Mouse (Mus musculus) fat pad, adult 2 months (tissue): ENCODE measurements around the gene Ankrd2.

Experiments
- DNase-seq: peaks from one replicate; pipeline ENCODE4 v3.0.0-alpha.2; 2011; ENCODE audit warnings: low read depth, low spot score; ENCODE audit errors: extremely low read depth

The Ankrd2 gene

GRCm38 (mm10) chr19:42035456-42036248, at the start of gene Ankrd2:
Ankrd2 (plus strand) TSS chr19:42036000.
- no peak for DNase-seq

- no peak for DNase-seq
Observed at GRCm38 (mm10) chr19:41987206-41987605, 48.6 kb upstream of the Ankrd2 start.

- no peak for DNase-seq
Observed at GRCm38 (mm10) chr19:41989810-41990209, 46.0 kb upstream of the Ankrd2 start.

DNA sequence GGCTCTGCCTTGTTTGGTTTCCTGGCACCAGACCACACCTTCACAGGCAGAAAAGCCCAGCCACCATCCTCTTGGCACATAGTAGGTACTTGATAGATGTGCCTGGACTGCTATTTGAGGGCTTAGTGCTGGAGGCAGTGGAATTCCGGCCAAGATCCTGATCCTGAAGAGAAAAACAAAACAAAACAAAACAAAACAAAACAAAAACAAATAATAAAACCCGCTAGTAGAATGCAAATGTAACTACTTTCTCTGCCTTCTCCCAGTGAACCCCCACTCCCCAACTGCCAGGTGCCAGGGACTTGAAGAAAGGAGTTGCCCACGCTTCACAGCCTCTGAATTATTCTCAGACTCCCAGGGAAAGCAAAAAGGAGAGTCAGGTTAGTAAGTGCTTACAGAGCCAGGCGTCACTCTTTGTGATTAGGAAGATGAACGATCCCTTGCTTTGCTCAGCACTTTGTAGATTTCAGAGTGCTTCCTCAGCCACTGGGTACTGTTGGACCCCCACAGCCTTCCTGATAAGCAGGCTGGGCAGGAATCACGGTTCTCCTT, 43.8 kb upstream of the Ankrd2 start:
- DNase-seq: no peak

GRCm38 (mm10) chr19:41992971-41993370, 42.8 kb upstream of the Ankrd2 start:
- no peak for DNase-seq

DNA sequence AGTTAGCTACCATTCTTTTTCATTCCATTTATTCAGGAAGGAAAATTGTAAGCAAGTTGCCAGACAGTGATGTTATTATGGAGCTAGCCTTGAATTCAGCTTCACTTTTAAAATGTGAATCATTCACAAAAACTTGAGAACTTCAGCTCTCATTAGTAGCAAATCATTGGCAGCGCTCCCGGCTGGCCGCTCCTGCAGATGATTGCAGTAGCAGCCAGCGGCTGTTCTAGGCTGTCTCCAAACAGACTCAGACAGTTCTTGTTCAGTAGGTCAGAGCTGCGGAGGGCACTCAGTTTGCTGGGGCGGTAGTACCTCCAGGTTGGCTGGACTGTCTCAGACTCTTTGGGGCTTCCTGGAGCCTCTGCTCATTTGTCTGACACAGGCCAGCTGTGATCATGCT, 42.3 kb upstream of the Ankrd2 start:
- no peak for DNase-seq

GRCm38 (mm10) chr19:41994023-41994422, 41.8 kb upstream of the Ankrd2 start:
- DNase-seq: no peak

- no peak for DNase-seq
Observed at GRCm38 (mm10) chr19:41995483-41995882, 40.3 kb upstream of the Ankrd2 start.

DNA sequence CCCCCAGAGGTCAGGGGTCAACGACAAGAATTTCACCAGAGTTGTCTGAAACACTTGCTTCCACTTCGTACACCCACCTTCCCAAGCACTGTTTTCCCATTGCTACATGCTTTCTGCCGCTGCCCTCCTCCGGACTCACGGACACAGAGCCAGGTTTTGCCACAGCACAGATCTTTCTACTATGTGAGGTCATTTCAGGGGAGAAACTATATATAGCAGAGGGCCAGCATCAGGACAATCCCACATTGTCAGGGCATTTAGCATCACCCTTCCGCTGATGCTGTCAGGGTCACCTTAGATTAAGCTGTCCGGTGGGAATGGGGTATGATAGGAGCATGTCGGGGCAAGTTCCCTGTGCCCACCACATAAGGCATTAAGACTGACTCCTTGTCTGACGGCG, 38.7 kb upstream of the Ankrd2 start:
- no peak for DNase-seq

DNA sequence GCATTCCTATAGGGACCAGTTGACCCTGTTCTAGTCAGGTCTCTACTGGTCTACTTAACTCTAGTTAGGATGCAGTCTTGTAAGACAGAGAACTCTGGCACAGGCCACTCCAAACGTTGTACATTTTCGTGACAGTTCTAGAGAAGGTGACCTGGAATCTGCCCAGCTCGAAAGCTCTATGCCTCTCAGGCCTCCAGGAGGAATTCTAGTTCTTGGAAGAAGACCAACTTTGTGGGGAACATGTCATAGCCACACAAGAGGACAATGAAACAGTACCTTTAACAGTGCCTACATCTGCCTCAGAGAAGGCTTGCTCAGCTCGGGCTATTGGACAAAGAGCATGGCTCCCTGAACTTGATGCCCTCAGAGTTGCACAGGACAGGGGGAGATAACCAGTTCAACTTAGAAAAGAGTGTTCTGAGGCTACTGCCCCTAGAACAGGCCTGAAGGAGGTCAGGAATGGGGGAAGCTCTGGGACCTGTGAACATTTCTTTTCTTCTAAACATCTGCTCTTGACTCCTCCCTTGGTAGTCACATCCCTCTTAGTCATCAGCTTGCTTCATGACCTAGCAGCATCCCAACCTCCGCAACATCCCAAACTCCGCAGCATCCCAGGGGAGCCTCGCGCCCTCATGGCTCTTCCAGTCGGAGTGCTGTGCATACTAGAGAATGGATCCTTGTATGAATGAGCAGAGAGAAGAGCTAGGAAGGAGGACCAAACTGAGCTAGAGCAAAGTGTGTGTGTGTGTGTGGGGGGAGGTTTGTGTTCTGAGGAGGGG, 36.8 kb upstream of the Ankrd2 start:
- no peak for DNase-seq

DNA sequence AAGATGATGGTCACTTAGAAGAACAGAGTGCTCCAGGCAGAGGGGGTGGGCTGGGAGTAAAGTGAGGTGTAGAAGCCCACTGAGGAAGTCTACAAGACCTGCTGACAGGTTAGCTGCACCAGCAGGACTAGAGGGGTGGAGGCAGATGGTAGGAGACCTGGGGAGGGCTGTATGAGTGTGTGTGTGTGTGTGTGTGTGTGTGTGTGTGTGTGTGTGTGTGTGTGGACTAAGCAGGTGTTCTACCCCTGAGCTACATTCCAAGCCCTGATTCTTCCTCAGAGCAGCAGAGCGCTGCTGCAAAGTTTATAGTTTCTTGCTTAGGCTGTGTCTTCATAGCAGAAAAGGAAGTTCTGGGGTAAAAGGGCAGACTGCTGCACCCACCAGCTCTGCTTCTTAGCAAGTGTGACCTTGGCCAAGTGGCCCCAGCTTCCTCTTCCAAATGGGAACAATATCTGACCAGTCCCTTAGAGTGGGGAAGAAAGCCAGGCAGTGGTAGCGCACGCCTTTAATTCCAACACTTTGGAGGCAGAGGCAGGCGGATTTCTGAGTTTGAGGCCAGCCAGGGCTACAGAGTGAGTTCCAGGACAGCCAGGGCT, 36.0 kb upstream of the Ankrd2 start:
- no peak for DNase-seq

GRCm38 (mm10) chr19:42000446-42000958, 35.3 kb upstream of the Ankrd2 start:
- DNase-seq: no peak

DNA sequence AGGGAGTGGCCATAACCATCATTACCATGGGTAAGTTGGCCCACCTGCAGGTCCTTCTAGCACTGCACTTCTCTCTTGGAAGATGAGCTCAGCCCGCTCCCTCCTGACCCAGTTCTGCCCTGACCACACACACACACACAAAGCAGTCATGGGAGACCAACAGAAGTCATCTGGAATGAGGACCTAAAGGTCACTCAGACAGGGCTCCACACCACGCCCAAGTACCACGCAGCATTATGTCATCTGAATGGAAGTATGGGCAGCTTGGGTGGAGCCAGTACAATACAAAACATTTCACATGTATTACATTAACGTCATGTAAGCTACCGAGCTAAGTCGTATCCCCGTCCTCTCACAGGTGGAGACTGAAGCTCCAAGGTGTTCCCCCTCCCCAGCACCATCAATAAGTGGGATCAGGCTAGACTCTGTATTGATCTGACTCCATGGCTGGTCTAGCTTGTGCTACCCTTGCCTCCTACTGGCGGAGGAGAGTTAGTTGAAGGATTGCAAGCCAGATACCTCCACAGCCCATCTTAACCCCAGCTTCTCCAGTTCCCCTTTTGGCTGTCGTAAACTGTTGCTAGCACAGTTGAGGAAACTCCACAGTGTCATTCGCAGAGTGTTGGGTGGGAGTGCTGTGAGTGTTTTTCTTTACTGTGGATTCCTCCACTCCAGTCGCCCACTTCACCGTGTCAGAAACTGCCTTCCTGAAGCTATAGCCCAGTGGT, 34.4 kb upstream of the Ankrd2 start:
- DNase-seq: no peak

DNA sequence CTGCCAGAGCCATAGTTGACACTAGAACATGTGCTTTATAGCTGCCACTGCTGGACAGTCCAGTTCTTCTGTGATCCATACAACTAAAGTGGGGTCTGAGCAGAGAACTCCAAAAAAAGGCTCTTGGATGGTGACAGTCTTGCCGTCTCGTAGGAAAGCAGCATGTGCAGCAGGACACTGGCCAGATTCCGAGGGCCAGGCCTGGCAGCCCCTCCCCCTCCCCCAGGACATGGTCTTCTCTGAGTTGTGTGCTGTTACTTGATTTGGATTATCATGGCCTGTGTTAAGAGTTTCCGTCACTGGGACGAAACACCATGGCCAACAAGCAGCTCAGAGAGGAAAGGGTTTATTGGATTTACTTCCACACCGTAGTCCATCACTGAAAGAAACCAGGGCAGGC, 31.5 kb upstream of the Ankrd2 start:
- no peak for DNase-seq

- no peak for DNase-seq
Observed at GRCm38 (mm10) chr19:42005616-42006015, 30.2 kb upstream of the Ankrd2 start.

- no peak for DNase-seq
Observed at GRCm38 (mm10) chr19:42006568-42006967, 29.2 kb upstream of the Ankrd2 start.

DNA sequence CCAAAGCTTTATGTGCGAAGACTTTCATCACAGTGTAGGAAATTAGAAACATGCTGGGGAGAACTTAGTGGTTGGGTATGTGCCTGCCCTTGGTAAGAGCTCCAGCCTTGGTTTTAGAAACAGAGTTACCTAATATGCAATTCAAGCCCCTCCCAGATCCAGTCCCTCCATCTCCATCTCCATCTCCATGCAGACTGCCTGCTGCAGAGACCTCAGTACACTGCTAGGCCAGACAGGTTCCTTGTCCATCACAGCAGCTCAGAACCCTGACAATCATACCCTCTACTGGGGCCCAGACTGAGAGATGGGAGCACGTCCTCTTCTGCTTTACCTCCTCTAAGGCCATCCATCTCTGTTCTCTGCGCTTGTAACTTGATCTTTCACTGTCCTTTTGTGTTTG, 27.2 kb upstream of the Ankrd2 start:
- no peak for DNase-seq

DNA sequence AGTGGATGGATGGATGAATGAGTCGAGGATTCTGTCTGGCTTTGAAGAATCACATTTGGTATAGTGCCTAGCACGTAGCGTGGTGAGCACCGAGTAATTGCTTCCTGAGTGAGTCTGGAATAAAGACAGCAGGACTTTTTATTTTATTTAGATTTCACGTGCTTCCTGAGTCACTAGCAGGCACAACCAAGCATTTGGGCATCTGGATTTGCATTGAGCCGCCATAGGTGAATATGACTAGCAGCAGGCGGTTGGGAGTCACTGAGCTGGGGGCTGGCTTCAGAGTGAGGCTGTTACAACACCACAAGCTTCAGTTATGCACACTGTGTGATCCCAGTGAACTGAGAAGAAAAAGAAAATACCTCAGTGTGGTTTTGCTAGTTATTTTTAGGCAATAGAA, 26.7 kb upstream of the Ankrd2 start:
- no peak for DNase-seq

DNA sequence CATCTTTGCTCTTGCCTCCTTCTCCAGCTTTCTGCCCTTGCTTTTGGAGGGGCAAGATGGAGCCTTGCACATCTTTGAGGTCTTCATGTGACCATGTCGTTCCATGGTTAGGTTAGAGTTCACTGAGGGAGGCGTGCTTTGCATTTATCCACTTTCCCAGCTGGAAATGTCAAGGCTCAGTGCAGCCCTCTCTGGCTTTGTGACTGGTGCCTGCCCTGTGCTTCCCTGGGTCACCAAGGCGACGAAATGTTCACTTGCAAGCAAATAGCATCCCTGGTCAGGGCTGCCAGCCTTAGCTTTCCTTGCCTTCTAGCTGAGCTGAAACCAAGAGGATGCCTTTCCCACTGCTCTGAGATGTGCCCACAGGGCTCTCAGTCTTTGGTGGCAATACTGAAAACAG, 25.4 kb upstream of the Ankrd2 start:
- no peak for DNase-seq

GRCm38 (mm10) chr19:42011123-42011522, 24.7 kb upstream of the Ankrd2 start:
- DNase-seq: no peak
